Mouse (Mus musculus) liver, adult 2 months (tissue): ENCODE results near the gene Ticam1. TPM values are rescaled to one million over a fixed set of nuclear protein-coding genes. Genes with fewer than 3 reads are reported as not detected.

Experiments used
- DNase-seq: peaks from one replicate; pipeline ENCODE4 v3.0.0-alpha.2; 2011; ENCODE audit warnings: low read depth, low spot score; ENCODE audit errors: extremely low read depth
- H3K27ac ChIP-seq: fragments of 200-500 bp; replicated peaks from 2 replicates; pipeline ENCODE4 v1.5.1; 2012; ENCODE audit warnings: low read depth, mild to moderate bottlenecking, control low read depth, inconsistent platforms, low read length; ENCODE audit not compliant: insufficient read depth
- H3K27me3 ChIP-seq: fragments of 200-500 bp; 2 replicates; pipeline ENCODE4 v1.6.1; 2012; ENCODE audit warnings: mild to moderate bottlenecking, moderate library complexity, low read length, inconsistent platforms; ENCODE audit not compliant: control insufficient read depth, insufficient read depth
- H3K36me3 ChIP-seq: fragments of 200-500 bp; 2 replicates; pipeline ENCODE4 v1.6.1; 2012; ENCODE audit warnings: low read length, inconsistent platforms; ENCODE audit not compliant: control insufficient read depth, insufficient read depth
- H3K4me1 ChIP-seq: fragments of 200-500 bp; 2 replicates; pipeline ENCODE4 v1.6.1; 2011; ENCODE audit warnings: low read length; ENCODE audit not compliant: control insufficient read depth, insufficient read depth
- H3K4me3 ChIP-seq: fragments of 200-500 bp; 2 replicates; pipeline ENCODE4 v1.5.1; 2011; ENCODE audit warnings: low read depth, mild to moderate bottlenecking, control low read depth, low read length, moderate library complexity; ENCODE audit not compliant: insufficient read depth
- H3K79me2 ChIP-seq: fragments of 200-500 bp; 2 replicates; pipeline ENCODE4 v1.6.1; 2012; ENCODE audit warnings: inconsistent platforms, mild to moderate bottlenecking, low read length, moderate library complexity; ENCODE audit not compliant: control insufficient read depth, insufficient read depth
- H3K9ac ChIP-seq: fragments of 200-500 bp; 2 replicates; pipeline ENCODE4 v1.6.1; 2012; ENCODE audit warnings: low read depth, mild to moderate bottlenecking, control low read depth, inconsistent platforms, low read length
- CTCF ChIP-seq: fragments of 200-500 bp; IDR thresholded peaks from 2 replicates; pipeline ENCODE4 v1.5.1; 2011; ENCODE audit warnings: low read depth, low read length, control low read depth
- POLR2A ChIP-seq: fragments of 200-500 bp; IDR thresholded peaks from 2 replicates; pipeline ENCODE4 v1.6.1; 2011; ENCODE audit warnings: low read length, control low read depth; ENCODE audit not compliant: insufficient read depth; ENCODE audit errors: extremely low read depth
- WGBS: fragments of 180-500 bp; shearing (Covaris S2); methylation state at CpG from one replicate; pipeline ENCODE4 v1.1.7; 2018; 5-methylcytosine and 5-hydroxymethylcytosine counted together
- polyA plus RNA-seq: library from polyadenylated mRNA; depleted of rRNA; stranded (reverse); fragments of >200 nt; gene quantifications from 2 replicates; pipeline ENCODE4 v1.2.3, GENCODE M21; 2012
- total RNA-seq: library from RNA; depleted of rRNA; stranded (reverse); fragments of >200 nt; gene quantifications from 2 replicates; pipeline ENCODE4 v1.2.3, GENCODE M21; 2014

Ticam1 gene
- total and polyA plus RNA-seq, 2 experiments, result 2.5 to 27.7 TPM

GRCm38 (mm10) chr17:56291826-56292475 is 15.4 kb upstream of the Ticam1 start:
- Histone ChIP-seq H3K79me2 (no peaks in the 10 kb centered on the region; the same call in 1 of the 2 replicates), H3K9ac (no peak overlapping the region), H3K36me3 (no peaks in the 10 kb centered on the region; the same call in 1 of the 2 replicates), H3K27me3 (no peaks in the 10 kb centered on the region), H3K4me1 (peaks cover 13% of the 10 kb centered on the region), H3K4me3 (no peak overlapping the region), H3K27ac (no peak overlapping the region)
- no peak for TF ChIP-seq POLR2A
- TF ChIP-seq CTCF, result no peak
- WGBS, result 91% methylated on average over 7 of the region's 7 CpGs
- no peak for DNase-seq

GRCm38 (mm10) chr17:56291171-56291511 is 14.6 kb upstream of the Ticam1 start:
- 3% methylated on average over 16 of the region's 16 CpGs for WGBS
- Histone ChIP-seq H3K36me3 (peaks cover 3% of the 10 kb centered on the region; the same call in 1 of the 2 replicates), H3K4me1 (peaks cover 13% of the 10 kb centered on the region), H3K9ac (peak overlapping the region; percentile 59), H3K79me2 (no peaks in the 10 kb centered on the region; the same call in 1 of the 2 replicates), H3K27ac (peak overlapping the region; percentile 73), H3K27me3 (no peaks in the 10 kb centered on the region), H3K4me3 (peak overlapping the region; percentile 22)
- DNase-seq, result peak; percentile 69
- peak; percentile 88 for TF ChIP-seq CTCF
- no peak for TF ChIP-seq POLR2A

GRCm38 (mm10) chr17:56290388-56291170 is 14.0 kb upstream of the Ticam1 start:
- H3K36me3 ChIP-seq, result peaks cover 5% of the 10 kb centered on the region; the same call in 1 of the 2 replicates
- H3K79me2 ChIP-seq, result no peaks in the 10 kb centered on the region; the same call in 1 of the 2 replicates
- peak overlapping the region; percentile 91 for H3K27ac ChIP-seq
- peak overlapping the region; percentile 74 for H3K9ac ChIP-seq
- peak overlapping the region; percentile 57 for H3K4me3 ChIP-seq
- 2% methylated on average over 17 of the region's 17 CpGs for WGBS
- no peaks in the 10 kb centered on the region for H3K27me3 ChIP-seq
- peaks cover 13% of the 10 kb centered on the region for H3K4me1 ChIP-seq
- DNase-seq, result peak; percentile 92
- TF ChIP-seq POLR2A, result peak; percentile 83; the same call in 1 of the 2 replicates
- no peak for TF ChIP-seq CTCF

- H3K27ac ChIP-seq, result peak overlapping the region; percentile 91
- 2% methylated on average over 23 of the region's 23 CpGs for WGBS
- H3K27me3 ChIP-seq, result no peaks in the 10 kb centered on the region
- peaks cover 13% of the 10 kb centered on the region for H3K4me1 ChIP-seq
- H3K4me3 ChIP-seq, result peak overlapping the region; percentile 57
- TF ChIP-seq POLR2A (peak; percentile 33; the same call in 1 of the 2 replicates), CTCF (no peak)
- peak; percentile 84 for DNase-seq
- peak overlapping the region; percentile 74 for H3K9ac ChIP-seq
- no peaks in the 10 kb centered on the region; the same call in 1 of the 2 replicates for H3K79me2 ChIP-seq
- H3K36me3 ChIP-seq, result peaks cover 14% of the 10 kb centered on the region
Measured at GRCm38 (mm10) chr17:56289371-56290331, 13.1 kb upstream of the Ticam1 start.

GRCm38 (mm10) chr17:56288866-56289265 is 12.3 kb upstream of the Ticam1 start:
- Histone ChIP-seq H3K27me3 (no peaks in the 10 kb centered on the region), H3K4me3 (peak overlapping the region; percentile 16; the same call in 1 of the 2 replicates), H3K36me3 (peaks cover 18% of the 10 kb centered on the region), H3K9ac (peak overlapping the region; percentile 62; the same call in 1 of the 2 replicates), H3K79me2 (no peaks in the 10 kb centered on the region; the same call in 1 of the 2 replicates), H3K27ac (peak overlapping the region; percentile 91), H3K4me1 (peaks cover 13% of the 10 kb centered on the region)
- no peak for TF ChIP-seq POLR2A
- TF ChIP-seq CTCF, result no peak
- 8% methylated on average over 3 of the region's 3 CpGs for WGBS
- no peak for DNase-seq
